Mouse (Mus musculus) MEL-GATA-1-ER (cell line): ENCODE data around the gene Emx1.

ENCODE experiments used
- DNase-seq: peaks from one replicate; pipeline ENCODE4 v3.0.0-alpha.2; 2012; ENCODE audit warnings: low read depth; ENCODE audit errors: extremely low read depth

The Emx1 gene

GRCm38 (mm10) chr6:85189361-85189760, 2.1 kb downstream of the Emx1 start:
- DNase-seq: no peak

- no peak for DNase-seq
Measured at GRCm38 (mm10) chr6:85189911-85190591, 2.8 kb downstream of the Emx1 start.

GRCm38 (mm10) chr6:85190671-85191070, 3.4 kb downstream of the Emx1 start:
- DNase-seq: no peak

GRCm38 (mm10) chr6:85191751-85192440, 4.7 kb downstream of the Emx1 start:
- DNase-seq: no peak

- no peak for DNase-seq
Measured at GRCm38 (mm10) chr6:85193381-85194318, 6.4 kb downstream of the Emx1 start.

GRCm38 (mm10) chr6:85197951-85198350, 10.7 kb downstream of the Emx1 start:
- no peak for DNase-seq

- DNase-seq: no peak
Measured at GRCm38 (mm10) chr6:85206182-85206938, 19.1 kb downstream of the Emx1 start.

GRCm38 (mm10) chr6:85206939-85207285, 19.7 kb downstream of the Emx1 start:
- DNase-seq: no peak

GRCm38 (mm10) chr6:85207345-85207744, 20.1 kb downstream of the Emx1 start:
- DNase-seq: no peak

- no peak for DNase-seq
Measured at GRCm38 (mm10) chr6:85209226-85209967, 22.2 kb downstream of the Emx1 start.

GRCm38 (mm10) chr6:85210686-85211085, 23.4 kb downstream of the Emx1 start:
- DNase-seq: no peak

GRCm38 (mm10) chr6:85218251-85218650, 31.0 kb downstream of the Emx1 start:
- DNase-seq: no peak

GRCm38 (mm10) chr6:85218684-85219445, 31.6 kb downstream of the Emx1 start:
- DNase-seq: no peak

GRCm38 (mm10) chr6:85219706-85220105, 32.5 kb downstream of the Emx1 start:
- no peak for DNase-seq

- no peak for DNase-seq
Measured at GRCm38 (mm10) chr6:85220917-85221316, 33.7 kb downstream of the Emx1 start.

GRCm38 (mm10) chr6:85222551-85222950, 35.3 kb downstream of the Emx1 start:
- no peak for DNase-seq

GRCm38 (mm10) chr6:85223498-85224150, 36.4 kb downstream of the Emx1 start:
- DNase-seq: no peak

GRCm38 (mm10) chr6:85224442-85224891, 37.2 kb downstream of the Emx1 start:
- no peak for DNase-seq

- DNase-seq: no peak
Measured at GRCm38 (mm10) chr6:85226570-85226969, 39.3 kb downstream of the Emx1 start.
